Mouse (Mus musculus) heart, postnatal 0 days (tissue): ENCODE results near the gene Unc13a. TPM values are rescaled to one million over a fixed set of nuclear protein-coding genes. Genes with fewer than 3 reads are reported as not detected.
A peak's percentile ranks its signal among the peaks of the same experiment; 100 is the strongest.

ENCODE experiments used
- ATAC-seq: fragments of 200-750 bp; cut with Nextera tagmentation; 2 replicates; pipeline ENCODE4 v1.8.0; 2017; ENCODE audit warnings: low read depth, moderate number of reproducible peaks, moderate library complexity; ENCODE audit not compliant: insufficient read depth
- DNase-seq: peaks from one replicate; pipeline ENCODE4 v3.0.0-alpha.2; 2016; ENCODE audit warnings: low spot score
- H3K27ac ChIP-seq: fragments of 300-500 bp; sonication (generic); 2 replicates; pipeline ENCODE4 v1.5.1; 2014; ENCODE audit warnings: low read depth, mild to moderate bottlenecking
- H3K27me3 ChIP-seq: fragments of 300-500 bp; sonication (generic); 2 replicates; pipeline ENCODE4 v1.6.1; 2014; ENCODE audit warnings: low read length, mixed read lengths; ENCODE audit not compliant: control insufficient read depth, insufficient read depth
- H3K36me3 ChIP-seq: fragments of 300-500 bp; sonication (generic); replicated peaks from 2 replicates; pipeline ENCODE4 v1.6.1; 2014; ENCODE audit warnings: low read length, mixed read lengths; ENCODE audit not compliant: control insufficient read depth, insufficient read depth
- H3K4me1 ChIP-seq: fragments of 300-500 bp; sonication (generic); 2 replicates; pipeline ENCODE4 v1.6.1; 2014; ENCODE audit warnings: antibody characterized with exemption; ENCODE audit not compliant: control insufficient read depth, insufficient read depth
- H3K4me2 ChIP-seq: fragments of 300-500 bp; sonication (generic); 2 replicates; pipeline ENCODE4 v1.6.1; 2014; ENCODE audit warnings: low read depth, mild to moderate bottlenecking, low read length, moderate library complexity
- H3K4me3 ChIP-seq: fragments of 300-500 bp; sonication (generic); 2 replicates; pipeline ENCODE4 v1.5.1; 2014; ENCODE audit warnings: low read depth, low read length
- H3K9ac ChIP-seq: fragments of 300-500 bp; sonication (generic); replicated peaks from 2 replicates; pipeline ENCODE4 v1.6.1; 2014; ENCODE audit warnings: low read depth, low read length, mixed read lengths
- H3K9me3 ChIP-seq: fragments of 300-500 bp; sonication (generic); replicated peaks from 2 replicates; pipeline ENCODE4 v1.6.1; 2016; ENCODE audit warnings: low read length; ENCODE audit not compliant: control insufficient read depth
- CTCF ChIP-seq: IDR thresholded peaks from 2 replicates; pipeline ENCODE4 v1.5.1; 2016; ENCODE audit warnings: antibody characterized with exemption, control low read depth, low read depth
- EP300 ChIP-seq: IDR thresholded peaks from 2 replicates; pipeline ENCODE4 v1.6.1; 2016; ENCODE audit warnings: antibody characterized with exemption, low read depth
- WGBS: fragments of 180-500 bp; shearing (Covaris S2); extraction: QIAGEN DNeasy Blood & Tissue Kit; methylation state at CpG from one replicate; pipeline ENCODE4 v1.1.7; 2014; 5-methylcytosine and 5-hydroxymethylcytosine counted together
- polyA plus RNA-seq: library from polyadenylated mRNA; unstranded; fragments of >200 nt; fragmentation: Nextera tagmentation; extraction: Ambion mirVana; gene quantifications from 2 replicates; pipeline ENCODE4 v1.2.1, GENCODE M21; 2015
- total RNA-seq: library from RNA; depleted of rRNA; stranded (reverse); fragments of >200 nt; gene quantifications from 2 replicates; pipeline ENCODE4 v1.2.3, GENCODE M21; 2014; ENCODE audit warnings: low replicate concordance; rRNA removed

Unc13a gene
- total RNA-seq (0.57 and 1.2 TPM in 2 replicates), polyA plus RNA-seq (0.51 and 0.60 TPM in 2 replicates)

DNA sequence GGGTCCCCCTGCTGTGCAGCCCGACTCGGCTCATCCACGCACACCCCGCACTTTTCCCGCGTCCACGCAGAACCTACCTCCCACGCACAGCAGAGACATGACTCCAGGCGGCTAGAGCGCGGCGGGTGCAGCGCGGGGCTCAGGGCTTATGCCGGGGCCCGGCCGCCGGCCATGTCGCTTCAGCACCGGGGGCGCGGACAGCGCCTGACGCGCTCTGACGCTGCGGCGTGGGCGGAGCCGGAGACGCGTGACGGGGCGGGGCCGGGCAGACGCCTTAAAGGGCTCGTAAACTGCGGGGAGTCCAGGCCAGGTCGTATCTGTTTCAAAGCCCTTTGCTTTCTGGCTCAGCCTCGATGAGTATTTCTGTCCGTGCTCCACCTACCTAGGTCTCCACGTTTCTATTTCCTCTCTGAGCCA lies at the start of gene Unc13a:
Gene Unc13a (minus strand): TSS at position 209 of the 417 bp plus-strand sequence.
- peak; percentile 66 for ATAC-seq
- TF ChIP-seq EP300 (peak; percentile 29; the same call in 1 of the 2 replicates), CTCF (no peak)
- DNase-seq: peak; percentile 87
- Histone ChIP-seq H3K27ac (peak within 1 kb of the TSS; percentile 56), H3K27me3 (no peaks in the 10 kb centered on the region), H3K4me2 (peak within 1 kb of the TSS; percentile 85), H3K4me1 (peaks cover 30% of the 10 kb centered on the region), H3K4me3 (peak within 1 kb of the TSS; percentile 51), H3K36me3 (no peaks in the 10 kb centered on the region), H3K9me3 (no peaks in the 10 kb centered on the region), H3K9ac (no peak within 1 kb of the TSS)
- under 1% methylated on average over 38 of the region's 42 CpGs for WGBS

DNA sequence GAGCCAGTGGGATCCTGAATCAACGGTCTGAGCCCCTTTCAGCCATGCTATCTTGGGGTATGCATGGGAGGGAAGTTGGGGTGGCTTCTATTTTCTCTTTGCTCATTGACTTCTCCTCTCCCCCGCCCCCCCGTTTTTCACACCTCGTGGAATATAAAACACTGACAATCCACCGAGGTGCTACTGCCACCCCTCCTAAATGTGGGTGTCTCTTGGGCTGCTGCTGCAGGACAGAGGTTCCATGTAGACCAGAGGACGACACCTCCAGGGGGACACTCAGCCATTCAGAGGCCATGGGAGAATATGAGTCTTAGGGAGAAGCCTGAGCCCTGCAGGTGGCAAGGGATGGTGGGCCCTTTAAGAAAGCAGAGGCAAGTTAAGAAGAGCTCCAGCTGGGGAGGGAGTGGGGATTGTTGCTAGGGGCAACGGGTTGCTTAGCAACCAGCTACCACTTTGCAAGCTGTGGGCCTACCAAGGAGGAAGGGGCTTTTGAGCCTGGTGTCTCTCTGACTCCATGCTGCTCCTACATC lies 48.4 kb upstream of the Unc13a start:
- WGBS: 40% methylated on average over 7 of the region's 7 CpGs
- Histone ChIP-seq H3K4me2 (no peak overlapping the region), H3K36me3 (no peaks in the 10 kb centered on the region)

DNA sequence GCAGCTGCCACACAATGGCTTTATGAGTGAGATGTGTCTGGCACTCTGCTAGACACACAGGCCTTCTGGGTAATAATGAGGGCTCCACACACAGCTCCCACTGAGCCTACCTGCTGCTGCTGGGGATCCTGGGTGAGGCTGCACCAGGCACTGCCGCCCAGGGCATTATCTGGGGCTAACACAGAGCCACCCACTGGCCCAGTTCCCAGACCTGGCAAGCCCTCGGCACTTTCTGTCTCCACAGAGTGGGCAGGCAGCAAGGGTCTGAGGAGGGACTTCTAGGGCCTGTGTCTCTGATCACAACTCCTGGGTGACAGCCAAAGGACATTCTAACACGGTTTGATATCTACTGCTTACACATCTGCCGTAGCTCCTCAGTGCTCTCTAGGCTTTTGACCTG lies 47.7 kb upstream of the Unc13a start:
- H3K9ac ChIP-seq: no peak overlapping the region

More for the DNA sequence above, 48.4 kb upstream of the Unc13a start:
- ATAC-seq (no peak), DNase-seq (no peak)
- Histone ChIP-seq H3K4me3 (no peak overlapping the region), H3K27me3 (peaks cover 12% of the 10 kb centered on the region), H3K27ac (no peak overlapping the region), H3K4me1 (peaks cover 13% of the 10 kb centered on the region; the same call in 1 of the 2 replicates), H3K9ac (no peak overlapping the region), H3K9me3 (no peaks in the 10 kb centered on the region)
- TF ChIP-seq CTCF (no peak), EP300 (no peak)

DNA sequence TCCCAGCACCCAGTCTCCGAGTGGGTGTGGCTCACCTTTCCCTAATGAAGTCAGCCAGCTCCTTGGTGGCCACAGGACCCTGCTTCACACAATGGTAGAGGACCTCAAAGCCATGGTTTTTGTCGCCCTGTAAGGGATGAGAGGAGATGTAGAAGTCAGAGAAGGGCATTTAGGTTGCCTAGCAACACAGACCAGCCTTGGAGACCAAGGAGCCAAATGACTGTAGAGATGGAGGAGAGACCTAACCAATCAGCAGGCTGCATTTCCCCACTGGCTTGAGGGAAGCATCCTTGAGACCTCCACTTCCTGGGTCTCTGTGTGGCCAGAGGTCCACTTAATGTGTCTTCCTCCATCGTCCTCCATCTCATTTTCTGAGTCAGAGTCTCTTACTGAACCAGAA lies 46.7 kb upstream of the Unc13a start:
- DNase-seq (no peak), ATAC-seq (no peak)
- Histone ChIP-seq H3K4me1 (peaks cover 13% of the 10 kb centered on the region; the same call in 1 of the 2 replicates), H3K4me3 (no peak overlapping the region), H3K4me2 (no peak overlapping the region), H3K27ac (no peak overlapping the region), H3K9me3 (no peaks in the 10 kb centered on the region), H3K36me3 (no peaks in the 10 kb centered on the region), H3K9ac (no peak overlapping the region), H3K27me3 (0 out of 2 replicates have a peak, but pooled peaks cover 7% of the 10 kb centered on the region)
- 34% methylated on average over 3 of the region's 3 CpGs for WGBS
- TF ChIP-seq CTCF (no peak), EP300 (no peak)

More for the DNA sequence above, 47.7 kb upstream of the Unc13a start:
- no peak overlapping the region for H3K4me3 ChIP-seq
- no peak overlapping the region for H3K4me2 ChIP-seq
- H3K9me3 ChIP-seq: no peaks in the 10 kb centered on the region
- 13% methylated on average over 4 of the region's 4 CpGs for WGBS
- no peak overlapping the region for H3K27ac ChIP-seq
- DNase-seq (peak; percentile 16), ATAC-seq (peak; percentile 30; the same call in 1 of the 2 replicates)
- H3K27me3 ChIP-seq: 0 out of 2 replicates have a peak, but pooled peaks cover 8% of the 10 kb centered on the region
- no peak for TF ChIP-seq CTCF
- TF ChIP-seq EP300: no peak
- no peaks in the 10 kb centered on the region for H3K36me3 ChIP-seq
- H3K4me1 ChIP-seq: peaks cover 13% of the 10 kb centered on the region; the same call in 1 of the 2 replicates

- ATAC-seq (peak; percentile 25), DNase-seq (no peak)
- no peak overlapping the region for H3K27ac ChIP-seq
- H3K36me3 ChIP-seq: no peaks in the 10 kb centered on the region
- TF ChIP-seq EP300: no peak
- no peak for TF ChIP-seq CTCF
- H3K4me2 ChIP-seq: no peak overlapping the region
- H3K9ac ChIP-seq: no peak overlapping the region
- 52% methylated on average over 12 of the region's 12 CpGs for WGBS
- no peak overlapping the region for H3K4me3 ChIP-seq
- H3K27me3 ChIP-seq: 0 out of 2 replicates have a peak, but pooled peaks cover 7% of the 10 kb centered on the region
- H3K4me1 ChIP-seq: peaks cover 13% of the 10 kb centered on the region; the same call in 1 of the 2 replicates
- no peaks in the 10 kb centered on the region for H3K9me3 ChIP-seq
Observed at GRCm38 (mm10) chr8:71717096-71717495, 45.5 kb upstream of the Unc13a start.
